Mouse (Mus musculus): ENCODE data around the gene Carnmt1.

- no peak for TF ChIP-seq POLR2A (IDR thresholded peaks at IDR 0.05; ENCODE audit: low read depth, low read length)
- no peak for TF ChIP-seq CTCF (conservative IDR thresholded peaks at IDR 0.05; ENCODE audit: insufficient read depth, insufficient read length, low read depth, low read length)
Measured at GRCm38 (mm10) chr19:18629589-18629988, 41.0 kb upstream of the Carnmt1 start.

Measured in kidney, adult 2 months (tissue).